Mouse (Mus musculus) G1E (cell line): ENCODE measurements around the gene Junb. TPM values are rescaled to one million over a fixed set of nuclear protein-coding genes. Genes with fewer than 3 reads are reported as not detected.

Source experiments
- ATAC-seq: 2 replicates; pipeline ENCODE4 v1.8.0; 2016; ENCODE audit warnings: mild to moderate bottlenecking; ENCODE audit not compliant: insufficient number of reproducible peaks, poor library complexity, low FRiP score, severe bottlenecking; ENCODE audit errors: extremely low read depth
- DNase-seq: peaks from one replicate; pipeline ENCODE4 v3.0.0; 2012; ENCODE audit warnings: low spot score
- H3K27me3 ChIP-seq: 2 replicates; pipeline ENCODE4 v1.6.1; 2012; ENCODE audit warnings: mild to moderate bottlenecking, low read length, inconsistent platforms; ENCODE audit not compliant: insufficient read depth
- H3K36me3 ChIP-seq: replicated peaks from 2 replicates; pipeline ENCODE3; 2012; ENCODE audit warnings: mild to moderate bottlenecking, inconsistent platforms
- H3K4me1 ChIP-seq: 2 replicates; pipeline ENCODE4 v1.6.1; 2012; ENCODE audit warnings: low read depth, low read length, inconsistent platforms, mixed read lengths; ENCODE audit not compliant: insufficient read depth
- H3K4me3 ChIP-seq: 2 replicates; pipeline ENCODE4 v1.5.1; 2012; ENCODE audit warnings: low read depth, mild to moderate bottlenecking, inconsistent platforms, low read length, moderate library complexity, mixed read lengths
- H3K9me3 ChIP-seq: replicated peaks from 2 replicates; pipeline ENCODE4 v1.6.1; 2012; ENCODE audit warnings: inconsistent platforms
- CTCF ChIP-seq: IDR thresholded peaks from 2 replicates; pipeline ENCODE4 v1.5.1; 2012; ENCODE audit warnings: low read depth, low read length, inconsistent platforms, mixed read lengths
- GATA1 ChIP-seq: IDR thresholded peaks from 2 replicates; pipeline ENCODE4 v1.6.1; 2012; ENCODE audit warnings: borderline replicate concordance, low read length, inconsistent platforms, mixed read lengths
- GATA2 ChIP-seq: IDR thresholded peaks from 2 replicates; pipeline ENCODE4 v1.6.1; 2012; ENCODE audit warnings: low read depth, low read length, inconsistent platforms, borderline replicate concordance
- POLR2AphosphoS5 ChIP-seq: IDR thresholded peaks from 2 replicates; pipeline ENCODE4 v1.6.1; 2012; ENCODE audit warnings: low read depth, low read length, inconsistent platforms; ENCODE audit not compliant: insufficient replicate concordance
- TAL1 ChIP-seq: conservative IDR thresholded peaks from 2 replicates; pipeline ENCODE4 v1.6.1; 2012; ENCODE audit warnings: low read depth, low read length, inconsistent platforms, mixed read lengths
- polyA plus RNA-seq: library from polyadenylated mRNA; stranded (reverse); fragments of >175 nt; gene quantifications from 2 replicates; pipeline ENCODE4 v1.2.3, GENCODE M21; 2012
- total RNA-seq, 2 experiments: library from RNA; stranded (forward) in 1 of 2; stranded (reverse) in 1 of 2; fragments of 200-1000 nt in 1 of 2; fragments of >200 nt in 1 of 2; fragmentation: Nextera tagmentation in 1 of 2; gene quantifications; 2 replicates each; pipeline ENCODE4 v1.2.3; 2014 to 2017

The Junb gene
- total and polyA plus RNA-seq, 3 experiments, result 23.8 to 66.8 (median 38.5) TPM

- Histone ChIP-seq H3K4me1 (peaks cover 43% of the 10 kb centered on the region), H3K9me3 (no peaks in the 10 kb centered on the region), H3K27me3 (no peaks in the 10 kb centered on the region), H3K4me3 (no peak overlapping the region), H3K36me3 (peaks cover 76% of the 10 kb centered on the region)
- no peak for DNase-seq
- no peak for TF ChIP-seq POLR2AphosphoS5
- TF ChIP-seq GATA2, result no peak
- TF ChIP-seq CTCF, result no peak
- ATAC-seq, result no peak
Observed at GRCm38 (mm10) chr8:85021514-85022055, 43.1 kb upstream of the Junb start.

DNA sequence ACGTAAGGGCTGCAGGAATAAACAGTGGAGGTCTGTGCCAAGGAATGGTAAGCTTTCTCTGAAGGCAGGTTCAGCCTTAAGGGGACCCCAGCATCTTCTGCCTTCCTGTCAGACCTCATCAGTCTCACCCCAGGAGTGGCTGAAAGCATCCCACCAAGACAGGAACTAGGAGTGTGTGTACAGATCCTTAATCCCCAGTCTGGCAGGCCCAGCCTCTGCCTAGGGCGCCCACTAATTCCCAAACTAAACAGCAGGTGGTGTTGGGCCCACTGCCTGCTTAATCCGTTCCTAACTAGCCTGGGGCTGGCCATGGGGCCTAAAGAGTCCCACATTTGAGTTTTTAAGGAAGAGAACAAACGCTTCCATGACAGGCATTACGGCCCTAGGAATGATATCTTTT lies 38.7 kb upstream of the Junb start:
- TF ChIP-seq GATA1, result no peak
- no peak for TF ChIP-seq POLR2AphosphoS5
- TF ChIP-seq GATA2, result no peak
- no peak for TF ChIP-seq TAL1
- TF ChIP-seq CTCF, result no peak
- H3K4me1 ChIP-seq, result peaks cover 28% of the 10 kb centered on the region
- peaks cover 22% of the 10 kb centered on the region for H3K27me3 ChIP-seq
- no peaks in the 10 kb centered on the region for H3K9me3 ChIP-seq
- DNase-seq (no peak), ATAC-seq (no peak)
- H3K36me3 ChIP-seq, result peaks cover 57% of the 10 kb centered on the region
- no peak overlapping the region for H3K4me3 ChIP-seq

- ATAC-seq, result no peak
- TF ChIP-seq POLR2AphosphoS5, result no peak
- no peak for TF ChIP-seq GATA1
- no peak for TF ChIP-seq CTCF
- TF ChIP-seq GATA2, result no peak
- no peak for TF ChIP-seq TAL1
- Histone ChIP-seq H3K4me3 (no peak overlapping the region), H3K27me3 (peaks cover 24% of the 10 kb centered on the region), H3K36me3 (peaks cover 52% of the 10 kb centered on the region), H3K4me1 (peaks cover 26% of the 10 kb centered on the region), H3K9me3 (no peaks in the 10 kb centered on the region)
- DNase-seq, result no peak
Observed at GRCm38 (mm10) chr8:85016724-85017123, 38.2 kb upstream of the Junb start.

GRCm38 (mm10) chr8:85014431-85014830 lies 35.9 kb upstream of the Junb start, which contains the start of gene Best2:
Best2 (minus strand) TSS chr8:85014531.
- TF ChIP-seq POLR2AphosphoS5 (no peak), CTCF (no peak), GATA2 (no peak), GATA1 (no peak), TAL1 (no peak)
- no peak for ATAC-seq
- Histone ChIP-seq H3K36me3 (peaks cover 29% of the 10 kb centered on the region), H3K4me1 (peaks cover 18% of the 10 kb centered on the region), H3K9me3 (no peaks in the 10 kb centered on the region), H3K4me3 (no peak within 1 kb of the TSS; the same call in 1 of the 2 replicates), H3K27me3 (peaks cover 35% of the 10 kb centered on the region)
- DNase-seq, result no peak

DNA sequence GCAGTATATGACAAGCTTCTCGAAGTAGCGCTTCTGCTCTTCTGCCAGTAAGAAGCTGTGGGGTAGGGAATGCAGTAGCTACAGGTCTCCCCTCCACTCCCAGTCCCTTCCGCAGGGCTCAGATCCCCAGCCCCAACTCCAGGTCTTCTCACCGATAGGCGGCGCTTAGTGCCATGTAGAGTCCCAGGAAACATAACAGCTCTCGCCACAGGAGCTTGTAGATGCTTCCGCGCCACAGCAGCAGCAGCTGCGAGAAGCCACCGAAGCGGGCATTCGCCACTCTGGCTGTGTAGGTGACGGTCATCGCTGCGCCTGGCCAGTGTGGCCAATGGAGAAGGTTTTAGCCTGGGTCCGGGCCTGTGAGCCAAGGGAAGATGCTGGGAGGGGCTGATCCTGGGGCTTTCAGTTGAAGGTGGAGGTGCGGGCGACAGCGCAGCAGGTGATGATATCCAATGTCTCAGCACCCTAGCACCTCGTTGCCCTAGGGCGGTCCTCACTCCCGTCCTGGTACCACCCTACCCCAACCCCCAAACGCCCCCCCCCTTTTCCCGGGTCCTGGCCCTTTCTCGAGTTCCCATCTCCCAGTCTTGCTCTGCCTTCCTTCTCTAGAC lies 34.8 kb upstream of the Junb start:
- DNase-seq, result no peak
- H3K36me3 ChIP-seq, result peaks cover 18% of the 10 kb centered on the region

GRCm38 (mm10) chr8:85011242-85011641 lies 32.7 kb upstream of the Junb start:
- no peak overlapping the region for H3K4me3 ChIP-seq
- no peak for ATAC-seq
- peaks cover 54% of the 10 kb centered on the region for H3K27me3 ChIP-seq
- H3K36me3 ChIP-seq, result no peaks in the 10 kb centered on the region
- peaks cover 15% of the 10 kb centered on the region for H3K4me1 ChIP-seq
- TF ChIP-seq POLR2AphosphoS5, result no peak
- TF ChIP-seq GATA2, result no peak
- TF ChIP-seq CTCF, result no peak
- TF ChIP-seq TAL1, result no peak
- no peak for TF ChIP-seq GATA1
- no peak for DNase-seq
- H3K9me3 ChIP-seq, result peaks cover 3% of the 10 kb centered on the region

More for the DNA sequence above, 34.8 kb upstream of the Junb start:
- TF ChIP-seq GATA2, result no peak
- TF ChIP-seq GATA1, result no peak
- no peak for TF ChIP-seq POLR2AphosphoS5
- TF ChIP-seq TAL1, result no peak
- no peak for TF ChIP-seq CTCF
- Histone ChIP-seq H3K27me3 (peaks cover 43% of the 10 kb centered on the region), H3K9me3 (peaks cover 3% of the 10 kb centered on the region), H3K4me3 (no peak overlapping the region; the same call in 1 of the 2 replicates), H3K4me1 (peaks cover 15% of the 10 kb centered on the region)
- ATAC-seq, result no peak
